Mouse (Mus musculus): Measurements from ENCODE around the gene Zfp985.
"Not testable (repeated sequence)": the region's sequence is repeated elsewhere in the genome, so short reads cannot be mapped to it uniquely, and the experiment has no call there.

Gene Zfp985

GRCm38 (mm10) chr4:147605521-147605920 lies 52.4 kb downstream of the Zfp985 start:
- DNase-seq (ENCODE audit: low read depth, low spot score): peak; percentile 21

- DNase-seq (ENCODE audit: low read depth, low spot score): not testable (repeated sequence)
Observed at GRCm38 (mm10) chr4:147606511-147606910, 53.4 kb downstream of the Zfp985 start.

- DNase-seq (ENCODE audit: low read depth, low spot score): not testable (repeated sequence)
Observed at GRCm38 (mm10) chr4:147633818-147634262, 80.8 kb downstream of the Zfp985 start.

Measured in ZHBTc4 (cell line).